Mouse (Mus musculus) G1E-ER4 (cell line): Measurements from ENCODE around the gene Foxo6. TPM values are rescaled to one million over a fixed set of nuclear protein-coding genes. Genes with fewer than 3 reads are reported as not detected.

Source experiments
- GATA1 ChIP-seq: IDR thresholded peaks from one replicate; pipeline ENCODE4 v1.8.0; 2012; ENCODE audit warnings: low read length, inconsistent platforms
- polyA plus RNA-seq: library from polyadenylated mRNA; stranded (reverse); fragments of >175 nt; gene quantifications from 2 replicates; pipeline ENCODE4 v1.2.3, GENCODE M21; 2012

Gene Foxo6
- polyA plus RNA-seq, 1 experiment: not detected

GRCm38 (mm10) chr4:120271208-120271607 is 15.9 kb downstream of the Foxo6 start:
- no peak for TF ChIP-seq GATA1

DNA sequence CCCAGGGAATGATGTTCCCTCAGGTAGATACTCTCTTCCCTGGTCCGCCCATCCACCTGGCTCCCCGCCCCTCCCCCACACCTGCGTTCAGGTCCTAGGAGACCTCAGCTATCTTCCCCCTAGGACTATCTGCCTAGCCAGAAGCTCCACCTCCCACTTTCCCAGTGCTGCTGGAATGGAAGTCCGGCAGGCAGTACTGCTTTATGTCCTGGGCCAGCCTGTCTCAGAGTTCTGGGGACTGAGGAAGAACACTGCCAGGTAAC is 16.3 kb downstream of the Foxo6 start:
- no peak for TF ChIP-seq GATA1

- no peak for TF ChIP-seq GATA1
Observed at GRCm38 (mm10) chr4:120270148-120270936, 16.8 kb downstream of the Foxo6 start.

GRCm38 (mm10) chr4:120269426-120269825 is 17.7 kb downstream of the Foxo6 start:
- TF ChIP-seq GATA1: no peak

- no peak for TF ChIP-seq GATA1
Observed at GRCm38 (mm10) chr4:120268214-120269061, 18.7 kb downstream of the Foxo6 start.

- no peak for TF ChIP-seq GATA1
Observed at GRCm38 (mm10) chr4:120267683-120268082, 19.5 kb downstream of the Foxo6 start.

GRCm38 (mm10) chr4:120267136-120267535 is 20.0 kb downstream of the Foxo6 start:
- TF ChIP-seq GATA1: no peak

DNA sequence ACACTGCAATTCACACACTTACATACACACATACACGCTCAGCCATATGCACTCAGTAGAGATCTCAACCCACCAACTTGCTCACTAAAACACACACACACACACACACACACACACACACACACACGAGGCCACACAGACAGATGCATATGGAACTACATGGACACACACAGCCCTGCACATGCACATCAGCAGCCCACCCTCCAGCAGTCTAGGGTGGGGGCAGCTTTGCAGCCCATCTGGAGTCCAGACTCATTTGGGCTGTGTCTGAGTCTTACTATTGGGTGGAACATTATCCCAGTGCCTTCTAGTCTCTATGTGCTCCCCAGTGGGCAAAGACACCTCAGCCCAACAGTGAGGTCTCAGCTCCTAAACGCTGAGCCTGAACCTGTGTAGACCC is 23.0 kb downstream of the Foxo6 start:
- no peak for TF ChIP-seq GATA1

GRCm38 (mm10) chr4:120262726-120263125 is 24.4 kb downstream of the Foxo6 start:
- no peak for TF ChIP-seq GATA1

- no peak for TF ChIP-seq GATA1
Observed at GRCm38 (mm10) chr4:120262206-120262605, 24.9 kb downstream of the Foxo6 start.

DNA sequence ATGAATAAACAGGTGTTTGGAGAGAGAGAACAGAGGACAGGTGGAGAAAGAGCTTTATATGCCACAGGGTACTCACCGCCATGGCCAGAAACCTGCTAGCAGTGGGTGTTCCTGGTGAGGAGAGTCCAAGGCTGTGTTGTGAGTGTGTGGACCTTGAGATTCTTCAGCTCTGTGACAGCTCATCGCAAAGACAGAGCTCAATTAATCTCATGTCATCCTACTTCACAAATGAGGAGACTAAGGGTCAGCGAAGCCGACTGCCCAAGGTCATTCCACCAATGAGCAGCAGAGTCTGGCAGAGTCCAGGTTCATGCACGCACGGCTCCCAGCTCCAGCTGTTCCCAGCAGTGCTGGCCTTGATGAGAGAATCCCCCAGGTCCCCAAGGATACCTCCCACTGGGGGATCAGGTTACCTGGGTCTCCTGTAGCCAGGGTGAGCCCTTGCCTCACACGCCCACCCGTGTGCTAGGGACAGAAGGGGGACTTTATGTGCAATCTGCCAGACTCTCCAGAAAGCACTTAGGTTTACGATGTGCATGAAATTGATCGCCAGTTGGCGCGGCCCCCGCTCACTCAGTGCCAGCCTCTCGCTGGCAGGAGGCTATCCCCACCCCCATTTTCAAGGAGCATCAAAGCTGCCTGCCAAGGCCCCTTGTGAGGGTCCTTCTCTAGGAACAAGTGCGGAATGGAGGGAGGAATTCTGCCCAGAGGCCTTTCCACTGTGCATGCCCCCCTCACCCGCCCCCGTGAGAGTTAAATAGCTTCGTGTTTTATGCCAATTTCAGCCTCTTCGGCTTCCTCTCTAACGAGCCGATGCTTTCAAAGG is 27.6 kb downstream of the Foxo6 start:
- TF ChIP-seq GATA1: no peak

DNA sequence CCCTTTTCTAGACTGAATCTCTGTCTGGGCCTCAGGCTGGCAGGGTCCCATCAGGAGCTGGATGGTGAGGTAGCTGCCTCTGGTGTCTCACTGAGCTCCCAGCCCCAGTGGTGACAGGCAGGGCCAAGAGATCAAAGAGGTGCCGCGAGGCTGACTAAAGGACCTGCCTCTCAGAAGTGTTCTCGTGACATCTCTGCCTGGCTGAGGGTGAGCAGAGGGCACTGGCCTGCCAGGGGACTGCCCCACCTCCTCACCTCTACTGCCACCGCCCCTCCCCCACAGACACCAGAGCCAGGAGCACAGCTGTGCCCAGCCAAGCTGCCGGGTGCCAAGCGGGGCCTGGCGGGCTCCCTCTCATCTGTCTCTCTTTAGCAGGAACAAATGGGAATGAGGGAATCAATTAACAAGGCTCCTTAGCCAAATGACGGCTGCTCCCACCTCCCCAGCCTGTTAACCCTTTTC is 38.3 kb downstream of the Foxo6 start:
- TF ChIP-seq GATA1: no peak

- no peak for TF ChIP-seq GATA1
Observed at GRCm38 (mm10) chr4:120247412-120247811, 39.7 kb downstream of the Foxo6 start.

DNA sequence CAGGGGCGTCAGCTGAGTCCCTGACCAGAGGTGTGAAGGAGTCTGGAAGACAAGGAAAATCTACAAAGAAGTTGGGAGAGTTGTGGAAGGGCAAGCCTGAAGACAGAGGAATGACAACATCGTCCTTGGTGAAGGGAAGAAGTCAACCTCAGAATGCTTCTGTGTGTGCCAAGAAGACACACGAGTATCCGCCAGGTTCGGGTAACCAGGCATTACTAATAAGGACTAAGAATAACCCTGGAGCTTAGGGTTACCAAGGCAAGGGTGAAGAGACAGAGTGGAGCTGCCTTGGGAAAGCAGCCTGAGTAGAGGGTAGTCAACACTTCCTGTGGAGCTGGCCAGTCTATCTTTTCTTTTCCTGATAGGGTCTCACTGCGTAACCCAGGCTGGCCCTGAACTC is 41.1 kb downstream of the Foxo6 start:
- TF ChIP-seq GATA1: no peak

DNA sequence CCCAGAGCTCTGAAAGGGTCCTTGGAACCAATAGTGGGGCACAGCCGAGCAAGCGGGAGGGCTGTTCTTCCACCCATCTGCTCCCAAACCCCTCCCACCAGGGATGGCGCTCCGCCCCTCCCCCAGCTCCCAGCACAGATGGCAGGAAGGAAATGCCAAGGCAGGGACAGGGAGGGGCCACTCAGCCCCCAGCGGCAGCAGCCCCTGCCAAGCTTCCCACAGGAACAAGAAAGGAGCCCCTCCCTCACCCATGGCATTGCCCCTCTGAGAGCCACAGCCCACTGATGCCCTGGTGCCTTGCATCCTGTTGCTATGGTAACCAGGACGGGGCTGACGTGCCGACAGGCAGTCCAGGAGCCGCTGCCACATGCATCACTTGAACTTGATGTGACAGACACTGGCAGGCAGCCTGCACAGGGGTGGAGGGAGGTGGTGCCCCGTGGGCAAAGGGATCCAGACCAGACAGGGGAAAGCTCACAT is 44.3 kb downstream of the Foxo6 start:
- no peak for TF ChIP-seq GATA1

- TF ChIP-seq GATA1: no peak
Observed at GRCm38 (mm10) chr4:120241106-120241505, 46.0 kb downstream of the Foxo6 start.
